Mouse (Mus musculus): ENCODE data around the gene Map3k13. TPM values are rescaled to one million over a fixed set of nuclear protein-coding genes. Genes with fewer than 3 reads are reported as not detected.

The Map3k13 gene
- total and polyA plus RNA-seq, 3 experiments, result 0.23 to 0.82 TPM; not detected in 1

DNA sequence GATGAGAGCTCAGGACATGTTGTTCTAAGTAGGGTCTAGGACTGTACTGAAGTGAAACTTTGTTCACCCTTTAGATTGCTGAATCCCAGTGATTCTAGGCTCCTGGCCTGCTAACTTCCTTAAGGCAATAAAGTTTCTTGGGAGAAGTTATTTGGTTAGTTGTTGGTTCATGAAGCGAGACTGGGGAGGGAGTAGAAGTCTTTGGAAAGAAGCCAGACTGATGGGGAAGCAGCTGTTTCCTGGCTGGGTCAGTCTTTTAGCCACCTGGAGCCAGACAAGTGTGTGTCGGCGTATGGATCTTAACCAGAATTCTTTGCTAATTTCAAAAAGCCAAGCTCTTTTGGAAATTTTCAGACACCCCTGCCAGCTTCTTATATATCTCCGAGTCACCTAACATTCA is 33.0 kb downstream of the Map3k13 start:
- no peak for DNase-seq (ENCODE audit: low read depth, low spot score)
- Histone ChIP-seq H3K27ac (ENCODE audit: control insufficient read depth, low read depth, low read length) (no peak overlapping the region), H3K4me3 (ENCODE audit: control insufficient read depth in 1 of 2, insufficient read depth in 1 of 2, low read depth in 2 of 2, low read length in 2 of 2) (no peak overlapping the region), H3K79me2 (ENCODE audit: control insufficient read depth, insufficient read depth, low read length, poor library complexity) (no peaks in the 10 kb centered on the region), H3K9ac (ENCODE audit: control insufficient read depth, low read depth, low read length, poor library complexity, severe bottlenecking) (no peak overlapping the region), H3K27me3 (ENCODE audit: control insufficient read depth in 1 of 2, insufficient read depth in 2 of 2, low read length in 2 of 2) (no peaks in the 10 kb centered on the region), H3K36me3 (ENCODE audit: control insufficient read depth in 1 of 2, insufficient read depth in 2 of 2, low read length in 2 of 2) (0 out of 4 replicates have a peak, but pooled peaks cover 0 to 4% of the 10 kb centered on the region in 2 experiments), H3K4me1 (ENCODE audit: control insufficient read depth in 1 of 2, insufficient read depth in 2 of 2, low read length in 2 of 2) (peaks cover 0 to 8% of the 10 kb centered on the region in 2 experiments; a peak in 1 of 4 replicates), H3K9me3 (replicated peaks; ENCODE audit: insufficient read depth, low read length) (no peaks in the 10 kb centered on the region)
- TF ChIP-seq ETS1 (IDR thresholded peaks at IDR 0.05; ENCODE audit: low read depth, low read length) (peak; percentile 53; the same call in 1 of the 2 replicates), MXI1 (IDR thresholded peaks at IDR 0.05; ENCODE audit: low read depth, low read length) (no peak)

GRCm38 (mm10) chr16:21827581-21827980 is 33.4 kb downstream of the Map3k13 start:
- Histone ChIP-seq H3K36me3 (ENCODE audit: control insufficient read depth in 1 of 2, insufficient read depth in 2 of 2, low read length in 2 of 2) (0 out of 4 replicates have a peak, but pooled peaks cover 0 to 4% of the 10 kb centered on the region in 2 experiments), H3K27me3 (ENCODE audit: control insufficient read depth in 1 of 2, insufficient read depth in 2 of 2, low read length in 2 of 2) (no peaks in the 10 kb centered on the region), H3K9me3 (replicated peaks; ENCODE audit: insufficient read depth, low read length) (no peaks in the 10 kb centered on the region), H3K9ac (ENCODE audit: control insufficient read depth, low read depth, low read length, poor library complexity, severe bottlenecking) (no peak overlapping the region), H3K4me3 (ENCODE audit: control insufficient read depth in 1 of 2, insufficient read depth in 1 of 2, low read depth in 2 of 2, low read length in 2 of 2) (no peak overlapping the region), H3K79me2 (ENCODE audit: control insufficient read depth, insufficient read depth, low read length, poor library complexity) (no peaks in the 10 kb centered on the region), H3K27ac (ENCODE audit: control insufficient read depth, low read depth, low read length) (no peak overlapping the region), H3K4me1 (ENCODE audit: control insufficient read depth in 1 of 2, insufficient read depth in 2 of 2, low read length in 2 of 2) (peaks cover 0 to 8% of the 10 kb centered on the region in 2 experiments; a peak in 1 of 4 replicates)
- TF ChIP-seq E2F4 (IDR thresholded peaks at IDR 0.05; ENCODE audit: borderline replicate concordance, low read depth, low read length), result no peak
- no peak for TF ChIP-seq MEF2A (IDR thresholded peaks at IDR 0.05; ENCODE audit: extremely low read depth, insufficient replicate concordance, low read depth, low read length, poor library complexity, severe bottlenecking)
- TF ChIP-seq RAD21 (IDR thresholded peaks at IDR 0.05; ENCODE audit: low read depth, low read length), result no peak
- TF ChIP-seq KAT2A (conservative IDR thresholded peaks at IDR 0.05; ENCODE audit: low read depth, low read length), result no peak
- no peak for TF ChIP-seq MYB (IDR thresholded peaks at IDR 0.05; ENCODE audit: low read depth, low read length)
- no peak for TF ChIP-seq MAX (IDR thresholded peaks at IDR 0.05; ENCODE audit: low read length)
- TF ChIP-seq SIN3A (IDR thresholded peaks at IDR 0.05; ENCODE audit: low read length), result no peak
- no peak for TF ChIP-seq ZC3H11A (IDR thresholded peaks at IDR 0.05; ENCODE audit: low read depth, low read length)
- TF ChIP-seq USF1 (IDR thresholded peaks at IDR 0.05; ENCODE audit: low read depth, low read length), result no peak
- TF ChIP-seq USF2 (IDR thresholded peaks at IDR 0.05; ENCODE audit: borderline replicate concordance in 1 of 2, insufficient read depth in 1 of 2, low read depth in 1 of 2, low read length in 2 of 2), result no peak
- no peak for TF ChIP-seq MAZ (IDR thresholded peaks at IDR 0.05; ENCODE audit: low read depth, low read length)
- TF ChIP-seq MYC (IDR thresholded peaks at IDR 0.05; ENCODE audit: low read depth, low read length), result no peak
- no peak for TF ChIP-seq NRF1 (IDR thresholded peaks at IDR 0.05; ENCODE audit: insufficient read depth, low read depth, low read length, poor library complexity, severe bottlenecking)
- no peak for DNase-seq (ENCODE audit: low read depth, low spot score)

Data from MEL (cell line).